Mouse (Mus musculus) B cell, adult 67 days (primary cell): Measurements from ENCODE around the gene Vmn2r29. TPM values are rescaled to one million over a fixed set of nuclear protein-coding genes. Genes with fewer than 3 reads are reported as not detected.

Source experiments
- total RNA-seq, 2 experiments: library from RNA; stranded (reverse); gene quantifications; 4 replicates each; pipeline ENCODE4 v1.2.4; 2023

The Vmn2r29 gene
- total RNA-seq = not detected

GRCm38 (mm10) chr7:7247228-7247627 is at the start of gene Vmn2r29:
TSS of gene Vmn2r29 (minus strand) at chr7:7247328.

DNA sequence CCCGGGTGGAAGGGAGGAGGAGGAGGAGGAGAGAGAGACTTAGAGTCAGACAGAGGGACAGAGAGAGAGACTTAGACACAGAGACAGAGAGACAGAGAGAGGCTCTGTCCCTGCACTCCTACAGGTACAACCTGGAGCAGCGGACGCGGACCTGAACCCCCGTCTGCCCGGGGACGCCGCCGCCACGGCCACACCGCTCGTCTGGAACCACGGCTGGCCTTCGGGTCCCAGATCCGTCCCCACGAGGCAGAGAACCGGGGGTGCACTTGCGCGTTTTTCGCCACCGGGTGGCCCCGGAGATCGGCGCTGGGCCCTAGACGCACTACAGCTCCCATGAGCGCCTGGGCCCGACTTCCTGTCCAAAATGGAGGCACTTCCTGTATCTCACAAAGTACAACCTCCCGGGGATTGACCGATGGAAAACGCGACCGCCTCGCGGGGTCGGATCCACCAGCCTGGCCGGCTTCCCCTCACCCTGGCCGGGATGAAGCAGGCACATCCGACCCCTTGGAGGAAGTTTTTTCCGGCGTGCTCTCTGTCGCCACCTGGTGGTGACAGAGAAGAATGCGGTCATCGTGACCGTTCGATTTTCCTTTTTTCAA is 30.9 kb upstream of the Vmn2r29 start, which contains the start of gene Gm45844:
Gm45844 (minus strand) TSS at position 324 of the 602 bp plus-strand sequence.

DNA sequence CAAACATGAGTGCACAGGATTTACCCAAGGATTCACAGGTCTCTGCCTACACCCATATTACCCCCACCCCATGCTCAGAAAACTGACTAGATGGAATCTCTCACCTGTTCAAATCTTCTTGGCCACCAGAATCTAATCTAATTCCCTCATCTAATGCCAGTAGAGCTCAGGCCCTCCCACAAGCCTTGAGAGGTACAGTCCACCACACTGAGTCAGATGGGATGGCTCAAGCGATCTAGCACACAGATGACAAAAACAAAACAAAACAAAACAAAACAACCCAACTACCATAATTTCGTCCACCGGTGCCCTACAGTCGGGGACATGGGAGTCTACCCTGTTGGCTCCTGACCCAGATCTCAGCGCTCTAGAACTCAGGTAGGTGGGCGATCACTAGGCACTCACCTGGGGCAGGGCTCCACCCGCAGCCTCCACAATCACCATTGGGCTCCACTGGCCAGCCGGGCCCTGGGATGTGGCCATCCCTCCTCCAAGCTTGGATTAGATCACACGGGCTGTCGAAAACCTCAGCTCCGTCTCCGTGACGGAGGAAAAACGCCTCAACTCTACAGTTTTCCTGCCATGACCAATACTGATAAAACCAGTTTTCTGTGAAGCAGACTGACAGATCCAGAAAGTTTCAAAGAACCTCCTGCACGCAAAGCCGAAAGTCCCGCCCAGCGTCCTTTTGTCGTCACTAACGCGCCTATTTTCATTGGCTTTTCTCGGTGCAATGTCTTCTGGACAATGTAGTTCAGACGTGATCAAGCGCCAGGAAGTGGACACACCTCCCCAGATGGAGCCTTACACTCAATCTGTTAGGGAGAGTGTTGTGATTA is 37.6 kb downstream of the Vmn2r29 start, which contains the start of gene Zfp772:
Zfp772 (minus strand) TSS at position 686 of the 839 bp plus-strand sequence.

Other genes with a start within 250 kb of the Vmn2r29 start
- gene Zfp954, start 125.8 kb downstream of the Vmn2r29 start, total RNA-seq = 10 to 100 TPM; 21.4 to 24.6 TPM
- gene Zfp773, start 110.6 kb downstream of the Vmn2r29 start, total RNA-seq = 1 to 10 TPM; 1.3 to 2.6 TPM
- gene Zfp418, start 76.0 kb downstream of the Vmn2r29 start, total RNA-seq = 1 to 10 TPM; 3.0 to 3.5 TPM
- gene Zfp772, start 37.3 kb downstream of the Vmn2r29 start, total RNA-seq = 1 to 10 TPM; 3.3 to 3.9 TPM
- gene Gm45844, start 31.0 kb upstream of the Vmn2r29 start, total RNA-seq = under 1 TPM; 0.27 to 0.93 TPM
- 10 to 100 TPM; 51.8 to 53.7 TPM for gene Clcn4, start 53.5 kb upstream of the Vmn2r29 start, total RNA-seq
- not detected for gene Vmn2r30, start 90.3 kb upstream of the Vmn2r29 start, total RNA-seq
- gene Gm45783, start 127.2 kb upstream of the Vmn2r29 start, total RNA-seq = not detected
- gene Vmn2r31, start 152.4 kb upstream of the Vmn2r29 start, total RNA-seq = not detected
- not detected for gene Vmn2r32, start 232.7 kb upstream of the Vmn2r29 start, total RNA-seq